31 mouse cellular contexts compared by ENCODE assay signal in the genomic region with DNA sequence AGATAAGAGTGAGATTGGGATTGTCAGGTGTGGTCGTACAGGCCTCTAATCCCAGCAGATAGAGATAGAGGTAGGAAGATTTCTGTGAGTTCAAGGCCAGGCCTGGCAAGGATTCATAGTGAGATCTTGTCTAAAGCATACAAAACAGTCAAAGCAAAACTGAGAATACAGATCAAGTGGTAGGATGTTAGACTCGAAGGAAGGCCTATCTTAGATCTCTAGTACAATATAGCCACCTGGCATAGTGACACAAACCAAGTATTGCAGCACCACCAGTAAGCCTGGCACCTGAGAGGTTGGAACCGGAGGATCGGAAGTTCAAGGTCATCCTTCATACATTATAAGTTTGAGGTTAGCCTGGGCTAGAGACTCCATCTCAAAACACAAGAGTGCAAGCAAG. TPM values are rescaled to one million over a fixed set of nuclear protein-coding genes. Genes with fewer than 3 reads are reported as not detected.
DNase-seq lines count a peak whose midpoint lies in the region; ATAC-seq and TF ChIP-seq lines count a peak whose summit lies in the region.
"Had no signal": no experiment of that assay in that cellular context is flagged by ENCODE, and none has a peak within 500 bp of the region (broad histone marks: within the 10 kb centered on the region; RNA-seq: fewer than 3 reads in every experiment).

No protein-coding gene starts in this region.

- no peak overlapping the region for H3K27ac ChIP-seq in forebrain, postnatal 0 days (ENCODE audit: low read depth, low read length)
- H3K27ac ChIP-seq: embryonic facial prominence, embryonic 10.5 days; embryonic facial prominence, embryonic 13.5 days; forebrain, embryonic 10.5 days; forebrain, embryonic 13.5 days; heart, embryonic 15.5 days; hindbrain, embryonic 14.5 days; hindbrain, postnatal 0 days had no signal

- H3K27me3 ChIP-seq in forebrain, postnatal 0 days (ENCODE audit: insufficient read depth, low read length), result no peaks in the 10 kb centered on the region
- H3K27me3 ChIP-seq: embryonic facial prominence, embryonic 13.5 days; forebrain, embryonic 13.5 days; heart, embryonic 12.5 days; heart, embryonic 15.5 days had no signal

- intact Hi-C loops in heart, postnatal 14 days (cut with DNase I), result no loop called here

- no peak for TF ChIP-seq CTCF in forebrain, postnatal 0 days (IDR thresholded peaks at IDR 0.05; ENCODE audit: low read depth)

- H3K9me3 ChIP-seq in forebrain, postnatal 0 days (ENCODE audit: low read length), result no peaks in the 10 kb centered on the region
- H3K9me3 ChIP-seq: embryonic facial prominence, embryonic 10.5 days; embryonic facial prominence, embryonic 13.5 days; forebrain, embryonic 10.5 days; forebrain, embryonic 13.5 days; G1E; heart, embryonic 12.5 days; heart, embryonic 15.5 days had no signal

- no peak overlapping the region for H3K4me3 ChIP-seq in forebrain, postnatal 0 days (ENCODE audit: low read depth, low read length)
- H3K4me3 ChIP-seq: embryonic facial prominence, embryonic 10.5 days; embryonic facial prominence, embryonic 13.5 days; forebrain, embryonic 10.5 days; forebrain, embryonic 13.5 days; heart, embryonic 12.5 days; heart, embryonic 15.5 days had no signal

- H3K36me3 ChIP-seq in forebrain, postnatal 0 days (ENCODE audit: insufficient read depth), result no peaks in the 10 kb centered on the region
- H3K36me3 ChIP-seq: embryonic facial prominence, embryonic 10.5 days; embryonic facial prominence, embryonic 13.5 days; forebrain, embryonic 10.5 days; heart, embryonic 12.5 days; heart, embryonic 15.5 days had no signal

- H3K4me2 ChIP-seq in forebrain, postnatal 0 days (ENCODE audit: low read depth), result no peak overlapping the region
- H3K4me2 ChIP-seq: embryonic facial prominence, embryonic 13.5 days; forebrain, embryonic 13.5 days; heart, embryonic 12.5 days; heart, embryonic 15.5 days; hindbrain, embryonic 14.5 days had no signal

- WGBS in forebrain, postnatal 0 days, result 86% methylated on average over 4 of the region's 4 CpGs

- H3K9ac ChIP-seq in forebrain, postnatal 0 days, result no peak overlapping the region
- H3K9ac ChIP-seq: embryonic facial prominence, embryonic 13.5 days; forebrain, embryonic 13.5 days; heart, embryonic 12.5 days; heart, embryonic 15.5 days; hindbrain, embryonic 14.5 days had no signal

- peak; percentile 49 for ATAC-seq in CD4-positive, CD25-positive, alpha-beta regulatory T cell, adult 4 months
- peak; percentile 50 for ATAC-seq in activated CD4-positive, CD25-positive, alpha-beta regulatory T cell, adult 4 months
- ATAC-seq in forebrain, postnatal 0 days, result no peak
- ATAC-seq: forebrain, embryonic 13.5 days; forebrain, embryonic 16.5 days; hindbrain, postnatal 0 days; intestine, postnatal 0 days had no signal

- H3K4me1 ChIP-seq in forebrain, postnatal 0 days (ENCODE audit: insufficient read depth), result no peaks in the 10 kb centered on the region
- H3K4me1 ChIP-seq: forebrain, embryonic 13.5 days had no signal

- DNase-seq in heart, adult 11 months, result peak; percentile 64
- no peak for DNase-seq in heart, postnatal 14 days
- DNase-seq in naive thymus-derived CD4-positive, alpha-beta T cell, adult 2 months (ENCODE audit: low read depth), result peak; percentile 13
- no peak for DNase-seq in forebrain, postnatal 0 days
- no peak for DNase-seq in ovary, postnatal 36 days (ENCODE audit: low spot score)
- DNase-seq: adrenal gland, adult 8-10 months; adrenal gland, postnatal 25 days; B cell, adult 2 months; cerebellum, adult 11-12 months; cerebellum, adult 8-10 months; cerebellum, postnatal 10 days; cerebellum, postnatal 36 days; embryo, embryonic 11 days; gastrocnemius, postnatal 10 days; heart, adult 18-20 months; heart, postnatal 10 days; heart, postnatal 4 days; kidney, adult 2 months had no signal

RNA-seq across cellular contexts. Expression of a gene that starts 15.8 kb away (rescaled TPM):
- total RNA-seq in heart, postnatal 14 days (2021), result 10 to 100 TPM in 1 of 2 experiments, 1 to 10 TPM in 1; 8.6 to 10.2 TPM
- polyA plus RNA-seq in CD4-positive, CD25-positive, alpha-beta regulatory T cell, adult 4 months (2017; shearing (Covaris generic)), result 10 to 100 TPM; 66.3 to 87.7 TPM
- polyA plus RNA-seq in activated CD4-positive, CD25-positive, alpha-beta regulatory T cell, adult 4 months (2017; shearing (Covaris generic)), result 10 to 100 TPM; 61.9 to 92.8 TPM
- total RNA-seq in forebrain, postnatal 0 days (2014; rRNA removed), result 23.9 and 28.5 TPM in 2 replicates
- 47.8 and 60.9 TPM in 2 replicates for polyA plus RNA-seq in forebrain, postnatal 0 days (2015; fragmentation: Nextera tagmentation; extraction: Ambion mirVana)

Comparison
In these comparisons a context has a peak if more than half of its experiments do, and no peak if none do; other contexts are left out.
1. DNase-seq: peak in heart, adult 11 months (single experiment) and naive thymus-derived CD4-positive, alpha-beta T cell, adult 2 months (single experiment); none in heart, postnatal 14 days (0 of 2), forebrain, postnatal 0 days (single experiment) and ovary, postnatal 36 days (single experiment).